Comparison of ENCODE assay signal across 10 mouse cellular contexts in genomic region chr11:80784294-80784743, GRCm38 (mm10). TPM values are rescaled to one million over a fixed set of nuclear protein-coding genes. Genes with fewer than 3 reads are reported as not detected.
DNase-seq lines count a peak whose midpoint lies in the region; ATAC-seq and TF ChIP-seq lines count a peak whose summit lies in the region.
"Had no signal": no experiment of that assay in that cellular context is flagged by ENCODE, and none has a peak within 500 bp of the region (broad histone marks: within the 10 kb centered on the region; RNA-seq: fewer than 3 reads in every experiment).

No protein-coding gene starts in this region.

- H3K4me1 ChIP-seq in lung, embryonic 14.5 days (ENCODE audit: insufficient read depth): no peaks in the 10 kb centered on the region; the same call in 1 of the 2 replicates

- no peak overlapping the region for H3K9ac ChIP-seq in lung, embryonic 14.5 days

- DNase-seq in ovary, postnatal 36 days (ENCODE audit: low spot score): peak; percentile 20
- no peak for DNase-seq in ovary, postnatal 10 days (ENCODE audit: low spot score)
- DNase-seq in kidney, adult 8-10 months: peak; percentile 86 to 94
- DNase-seq in lung, embryonic 14.5 days: peak; percentile 61
- peak; percentile 22 for DNase-seq in urinary bladder, postnatal 25 days (ENCODE audit: low spot score)
- no peak for DNase-seq in left cerebral cortex, adult 8-10 months (ENCODE audit: low spot score in 2 of 2)
- no peak for DNase-seq in cerebellum, postnatal 14 days
- no peak for DNase-seq in layer of hippocampus, adult 2 months (ENCODE audit: low spot score in 2 of 2)
- DNase-seq: cerebellum, adult 18-20 months; gastrocnemius, adult 2 months had no signal

- H3K36me3 ChIP-seq in lung, embryonic 14.5 days (ENCODE audit: insufficient read depth): no peaks in the 10 kb centered on the region

- no peak overlapping the region; the same call in 1 of the 2 replicates for H3K4me2 ChIP-seq in lung, embryonic 14.5 days

- no peaks in the 10 kb centered on the region for H3K27me3 ChIP-seq in lung, embryonic 14.5 days (ENCODE audit: insufficient read depth, low read length)

- WGBS in lung, embryonic 14.5 days: 17% methylated on average over 3 of the region's 3 CpGs

- no peak for TF ChIP-seq CTCF in lung, embryonic 14.5 days (IDR thresholded peaks at IDR 0.05; ENCODE audit: low read depth)
- no peak for TF ChIP-seq CTCF in layer of hippocampus, adult 2 months (conservative IDR thresholded peaks at IDR 0.05)

- H3K27ac ChIP-seq in lung, embryonic 14.5 days (ENCODE audit: low read depth): peak overlapping the region; percentile 73
- no peak overlapping the region for H3K27ac ChIP-seq in layer of hippocampus, adult 2 months
- H3K27ac ChIP-seq: gastrocnemius, adult 2 months had no signal

- H3K9me3 ChIP-seq in lung, embryonic 14.5 days (ENCODE audit: low read depth, low read length): no peaks in the 10 kb centered on the region

- ATAC-seq in lung, embryonic 14.5 days (ENCODE audit: insufficient read depth): peak; percentile 48

- H3K4me3 ChIP-seq in lung, embryonic 14.5 days (ENCODE audit: low read depth, low read length): no peak overlapping the region
- H3K4me3 ChIP-seq in layer of hippocampus, adult 2 months: no peak overlapping the region
- H3K4me3 ChIP-seq: gastrocnemius, adult 2 months had no signal

RNA-seq across cellular contexts. Expression of gene Myo1d, which starts 4.5 kb away (rescaled TPM):
- 16.1 and 17.2 TPM in 2 replicates for polyA plus RNA-seq in lung, embryonic 14.5 days (2014; fragmentation: Nextera tagmentation; extraction: Ambion mirVana)
- total RNA-seq in left cerebral cortex, adult 8-10 months (2022): 10 to 100 TPM in 3 of 4 experiments, 1 to 10 TPM in 1; 9.5 to 10.8 (median 10.7) TPM
- total RNA-seq in layer of hippocampus, adult 2 months (2021): 1 to 10 TPM; 6.2 to 8.0 TPM

RNA-seq across cellular contexts. Expression of gene Tmem98, which starts 25.7 kb away (rescaled TPM):
- 127 and 132 TPM in 2 replicates for polyA plus RNA-seq in lung, embryonic 14.5 days (2014; fragmentation: Nextera tagmentation; extraction: Ambion mirVana)
- 10 to 100 TPM; 11.0 to 16.9 (median 12.1) TPM for total RNA-seq in left cerebral cortex, adult 8-10 months (2022)
- total RNA-seq in layer of hippocampus, adult 2 months (2021): 1 to 10 TPM; 6.0 to 9.0 TPM

Comparison
In these comparisons a context has a peak if more than half of its experiments do, and no peak if none do; other contexts are left out.
1. DNase-seq: peak in ovary, postnatal 36 days (single experiment), kidney, adult 8-10 months (2 of 2), lung, embryonic 14.5 days (single experiment) and urinary bladder, postnatal 25 days (single experiment); none in ovary, postnatal 10 days (single experiment), left cerebral cortex, adult 8-10 months (0 of 2), cerebellum, postnatal 14 days (0 of 2) and layer of hippocampus, adult 2 months (0 of 2).